Mouse (Mus musculus) neutrophil, adult 83 days (primary cell): ENCODE measurements around the gene Hspa2. TPM values are rescaled to one million over a fixed set of nuclear protein-coding genes. Genes with fewer than 3 reads are reported as not detected.

Experiments
- total RNA-seq, 2 experiments: library from RNA; stranded (reverse); gene quantifications; one replicate each; pipeline ENCODE4 v1.2.4; 2023

The Hspa2 gene
- total RNA-seq, result 1 to 10 TPM; 5.0 to 6.3 TPM

DNA sequence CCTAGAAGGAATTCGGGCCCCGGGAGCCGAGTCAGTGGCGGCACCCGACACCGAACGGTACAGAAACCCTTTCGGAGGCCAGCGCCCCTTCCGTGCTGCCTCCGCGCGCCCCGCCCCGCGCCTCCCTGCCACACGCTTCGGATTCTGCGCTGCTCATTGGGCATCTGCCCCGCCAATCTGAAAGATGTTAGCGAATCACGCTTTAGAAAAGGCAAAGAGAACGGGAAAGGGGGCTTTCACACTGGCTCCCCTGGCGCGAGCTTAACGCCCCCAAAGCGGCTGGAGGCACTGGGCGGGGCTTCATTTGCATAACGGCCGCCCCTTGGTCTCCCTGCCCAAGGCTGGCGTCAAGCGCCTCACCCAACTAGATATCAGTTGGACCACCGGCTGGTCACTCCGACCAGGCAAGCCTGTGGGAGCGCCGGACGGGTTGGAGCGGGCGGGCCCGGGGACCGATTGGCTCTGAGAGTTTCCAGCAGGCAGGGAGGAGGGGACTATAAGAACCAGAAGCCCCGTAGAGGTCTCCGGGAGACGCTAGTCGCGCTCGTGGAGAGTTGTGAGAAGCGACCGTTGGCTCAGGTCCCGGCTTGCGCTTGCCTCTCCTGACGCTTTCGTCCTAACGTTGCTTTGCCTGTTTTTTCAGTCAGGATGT is at the start of gene Hspa2:
Gene Hspa2, plus strand, starts transcription at position 291 of the 652 bp plus-strand sequence.

DNA sequence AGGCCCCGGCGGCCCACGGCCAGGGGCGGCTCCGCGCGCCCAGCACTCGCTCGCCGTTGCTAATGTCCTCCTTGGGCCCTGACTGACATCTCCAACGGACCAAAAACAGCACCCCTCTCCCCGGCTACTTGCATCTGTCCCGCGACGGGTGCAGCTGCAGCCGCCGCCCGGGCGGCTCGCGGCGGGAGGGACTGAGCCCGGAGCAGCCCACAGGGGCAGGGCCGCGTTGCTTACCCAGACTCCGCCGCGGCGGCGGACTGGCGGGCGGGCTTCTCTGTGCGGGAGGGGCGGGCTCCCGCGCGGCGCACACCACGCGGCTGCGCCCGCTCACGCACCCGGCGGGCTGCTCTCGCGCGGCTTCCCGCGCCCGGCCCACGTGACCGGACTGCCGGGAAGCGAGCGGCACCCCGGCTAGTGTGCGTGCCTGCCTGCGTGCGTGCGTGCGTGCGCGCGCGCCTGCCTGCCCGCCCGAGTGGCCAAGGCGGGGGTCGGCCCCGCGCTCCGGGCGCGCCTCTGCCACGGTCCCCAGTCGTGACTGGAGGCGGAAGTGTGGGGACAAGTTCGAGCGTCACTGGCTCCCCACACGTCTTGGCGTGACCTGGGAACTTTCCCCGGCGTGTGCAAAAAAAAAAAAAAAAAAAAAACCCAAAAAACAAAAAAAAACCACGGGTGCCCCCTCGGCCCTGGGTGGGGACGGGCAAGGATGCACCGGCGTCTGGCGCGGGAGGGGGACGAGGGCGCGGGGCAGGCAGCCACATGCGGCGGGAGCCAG is 34.6 kb upstream of the Hspa2 start, which contains the start of gene Zbtb25:
Gene Zbtb25, minus strand, starts transcription at position 397 of the 772 bp plus-strand sequence.

DNA sequence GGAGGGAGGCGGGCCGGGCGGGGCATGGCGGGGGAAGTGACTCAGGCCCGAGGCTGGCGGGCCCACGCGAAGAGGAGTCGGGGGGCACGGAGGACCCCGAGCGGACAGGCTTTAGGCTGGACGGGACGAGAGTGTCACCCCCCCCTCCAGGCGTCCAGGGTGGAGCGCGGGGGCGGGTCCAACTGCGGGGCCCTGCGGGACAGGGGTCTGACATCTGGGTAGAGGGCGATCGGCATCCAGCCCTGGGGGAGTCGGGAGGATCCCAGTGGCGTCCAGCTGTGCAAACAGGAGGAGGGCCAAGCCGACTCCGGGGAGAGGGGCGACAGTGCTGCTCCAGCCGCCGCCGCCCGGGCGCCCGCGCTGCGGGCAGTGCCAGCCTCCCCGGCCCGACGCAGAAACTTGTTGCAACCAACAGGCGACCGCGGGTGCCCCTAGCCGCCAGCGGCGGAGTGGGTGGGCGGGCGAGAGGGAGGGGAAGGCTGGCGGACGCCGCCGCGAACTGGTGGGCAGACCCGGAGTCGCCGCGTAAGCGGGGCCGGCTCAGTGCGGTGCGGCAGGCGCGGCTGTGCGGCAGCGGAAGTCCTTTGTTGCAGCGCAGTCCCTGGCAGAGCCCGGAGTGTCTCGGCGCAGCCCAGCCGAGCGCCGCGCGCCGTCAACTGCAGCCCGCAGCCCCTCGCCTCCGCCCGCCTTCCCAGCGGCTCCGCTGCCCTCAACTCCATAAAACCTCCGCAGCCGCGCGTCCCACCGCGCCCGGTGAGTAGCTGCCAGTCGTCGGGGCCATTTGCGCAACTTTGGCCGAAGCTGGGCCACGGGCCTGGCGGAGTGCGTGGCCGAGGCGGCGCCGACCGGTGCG is 33.8 kb upstream of the Hspa2 start, which contains the start of gene Zbtb1:
Gene Zbtb1, plus strand, starts transcription at position 289 of the 853 bp plus-strand sequence.

DNA sequence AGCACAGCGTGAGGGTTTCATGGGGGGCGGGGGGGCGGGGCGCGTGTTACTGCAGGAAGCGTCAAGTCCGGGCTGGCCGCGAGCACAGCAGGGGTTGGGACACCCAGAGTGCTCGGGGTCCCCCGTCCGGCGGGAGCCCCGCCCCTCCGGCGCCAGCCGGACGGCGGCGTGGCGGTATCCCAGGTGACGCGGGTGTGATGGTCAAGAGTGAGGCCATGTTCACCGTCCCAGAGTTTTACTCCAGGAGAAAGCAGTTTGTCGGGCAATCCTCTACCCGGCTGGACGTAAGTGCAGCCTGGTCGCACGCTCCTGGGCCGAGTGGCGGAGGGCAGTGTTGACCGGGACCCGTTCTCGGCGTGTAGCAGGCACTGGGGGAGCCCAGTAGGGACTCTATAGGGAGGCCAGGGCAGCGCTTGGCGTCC is 13.5 kb downstream of the Hspa2 start, which contains the start of gene Ppp1r36:
Gene Ppp1r36, plus strand, starts transcription at position 106 of the 422 bp plus-strand sequence.

Other genes with a start within 250 kb of the Hspa2 start
- under 1 TPM in 1 of 2 experiments, not detected in 1; 0.18 TPM for gene Esr2, start 226.9 kb upstream of the Hspa2 start, total RNA-seq
- not detected for gene Tex21, start 157.4 kb upstream of the Hspa2 start, total RNA-seq
- 10 to 100 TPM; 21.0 to 28.3 TPM for gene Mthfd1, start 148.9 kb upstream of the Hspa2 start, total RNA-seq
- gene Akap5, start 79.3 kb upstream of the Hspa2 start, total RNA-seq, result under 1 TPM; 0.22 TPM
- gene Zbtb25, start 34.6 kb upstream of the Hspa2 start, total RNA-seq, result 1 to 10 TPM; 6.6 to 7.9 TPM
- gene Zbtb1, start 33.9 kb upstream of the Hspa2 start, total RNA-seq, result 1 to 10 TPM; 5.9 to 6.0 TPM
- not detected for gene Ppp1r36, start 13.4 kb downstream of the Hspa2 start, total RNA-seq
- 100 to 1,000 TPM in 1 of 2 experiments, 10 to 100 TPM in 1; 97.9 to 120 TPM for gene Plekhg3, start 126.7 kb downstream of the Hspa2 start, total RNA-seq